Mouse (Mus musculus) brain, embryonic 14.5 days (tissue): ENCODE data around the gene Nap1l1. TPM values are rescaled to one million over a fixed set of nuclear protein-coding genes. Genes with fewer than 3 reads are reported as not detected.
"Not testable (repeated sequence)": the region's sequence is repeated elsewhere in the genome, so short reads cannot be mapped to it uniquely, and the experiment has no call there.

Experiments used
- DNase-seq: peaks from one replicate; pipeline ENCODE4 v3.0.0-alpha.2; 2011; ENCODE audit warnings: low read depth
- CTCF ChIP-seq: fragments of 200-500 bp; IDR thresholded peaks from 2 replicates; pipeline ENCODE4 v1.5.1; 2012; ENCODE audit warnings: inconsistent platforms, mild to moderate bottlenecking, moderate library complexity, borderline replicate concordance; ENCODE audit not compliant: insufficient read depth, insufficient read length; ENCODE audit errors: extremely low read depth
- POLR2A ChIP-seq: fragments of 200-500 bp; IDR thresholded peaks from 2 replicates; pipeline ENCODE4 v1.6.1; 2012; ENCODE audit warnings: mild to moderate bottlenecking, inconsistent platforms, borderline replicate concordance; ENCODE audit not compliant: poor library complexity, insufficient read depth, insufficient read length, severe bottlenecking; ENCODE audit errors: extremely low read depth
- polyA plus RNA-seq: library from polyadenylated mRNA; depleted of rRNA; stranded (reverse); fragments of >200 nt; gene quantifications from 2 replicates; pipeline ENCODE4 v1.2.3, GENCODE M21; 2012

Nap1l1 gene
- polyA plus RNA-seq, 1 experiment, result 274 TPM

- no peak for TF ChIP-seq POLR2A
- no peak for DNase-seq
These were observed 11.1 kb downstream of the Nap1l1 start for GRCm38 (mm10) chr10:111484079-111484478.

- no peak for DNase-seq
- TF ChIP-seq POLR2A, result no peak
- TF ChIP-seq CTCF, result peak; percentile 7; the same call in 1 of the 2 replicates
These were observed 15.8 kb downstream of the Nap1l1 start for GRCm38 (mm10) chr10:111488793-111489192.

GRCm38 (mm10) chr10:111490079-111490478, 17.1 kb downstream of the Nap1l1 start:
- not testable (repeated sequence) for DNase-seq

- no peak for DNase-seq
- TF ChIP-seq POLR2A (no peak), CTCF (no peak)
These were observed 22.9 kb downstream of the Nap1l1 start for GRCm38 (mm10) chr10:111495888-111496287.

GRCm38 (mm10) chr10:111499892-111500291, 26.9 kb downstream of the Nap1l1 start:
- no peak for TF ChIP-seq POLR2A
- TF ChIP-seq CTCF, result no peak
- no peak for DNase-seq

GRCm38 (mm10) chr10:111503071-111503470, 30.0 kb downstream of the Nap1l1 start:
- TF ChIP-seq CTCF (peak; percentile 80; the same call in 1 of the 2 replicates), POLR2A (no peak)
- DNase-seq, result peak; percentile 88

GRCm38 (mm10) chr10:111503716-111504115, 30.7 kb downstream of the Nap1l1 start:
- no peak for DNase-seq
- TF ChIP-seq CTCF, result no peak
- no peak for TF ChIP-seq POLR2A

GRCm38 (mm10) chr10:111504606-111505005, 31.6 kb downstream of the Nap1l1 start:
- TF ChIP-seq POLR2A (no peak), CTCF (no peak)

GRCm38 (mm10) chr10:111505406-111505805, 32.4 kb downstream of the Nap1l1 start:
- TF ChIP-seq CTCF, result no peak
- DNase-seq, result no peak

More at GRCm38 (mm10) chr10:111504606-111505005, 31.6 kb downstream of the Nap1l1 start:
- DNase-seq, result no peak

GRCm38 (mm10) chr10:111506101-111506925, 33.3 kb downstream of the Nap1l1 start, which contains the start of gene Phlda1:
Gene Phlda1, plus strand, starts transcription at chr10:111506286.
- peak; percentile 94 for DNase-seq
- 0 out of 2 replicates have a peak, but pooled peaks have one; percentile 24 for TF ChIP-seq CTCF
- TF ChIP-seq POLR2A, result peak; percentile 56; the same call in 1 of the 2 replicates

GRCm38 (mm10) chr10:111506926-111507459, 34.0 kb downstream of the Nap1l1 start:
- no peak for DNase-seq
- TF ChIP-seq CTCF (no peak), POLR2A (no peak)

GRCm38 (mm10) chr10:111507460-111508211, 34.6 kb downstream of the Nap1l1 start:
- peak; percentile 77 for DNase-seq
- TF ChIP-seq CTCF (peak; percentile 19; the same call in 1 of the 2 replicates), POLR2A (no peak)
